Mouse (Mus musculus): ENCODE results near the gene Chchd6. TPM values are rescaled to one million over a fixed set of nuclear protein-coding genes. Genes with fewer than 3 reads are reported as not detected.

Chchd6 gene
- polyA plus RNA-seq, 1 experiment from 2014 or later: 126 TPM

- ATAC-seq: no peak
- 89% methylated on average over 3 of the region's 3 CpGs for WGBS
- Histone ChIP-seq H3K9ac (replicated peaks) (no peak overlapping the region), H3K4me3 (replicated peaks) (no peak overlapping the region), H3K27me3 (no peaks in the 10 kb centered on the region), H3K4me1 (replicated peaks) (peaks cover 13% of the 10 kb centered on the region; the same call in 1 of the 2 replicates), H3K4me2 (replicated peaks) (no peak overlapping the region), H3K9me3 (no peaks in the 10 kb centered on the region), H3K27ac (no peak overlapping the region), H3K36me3 (no peaks in the 10 kb centered on the region)
Measured at GRCm38 (mm10) chr6:89422621-89423020, 172.8 kb downstream of the Chchd6 start.

- no peak for ATAC-seq
- Histone ChIP-seq H3K9me3 (no peaks in the 10 kb centered on the region), H3K27ac (no peak overlapping the region), H3K27me3 (no peaks in the 10 kb centered on the region), H3K4me3 (replicated peaks) (no peak overlapping the region), H3K36me3 (no peaks in the 10 kb centered on the region), H3K4me1 (replicated peaks) (peaks cover 13% of the 10 kb centered on the region; the same call in 1 of the 2 replicates), H3K9ac (replicated peaks) (no peak overlapping the region), H3K4me2 (replicated peaks) (no peak overlapping the region)
- 84% methylated on average over 3 of the region's 3 CpGs for WGBS
Measured at GRCm38 (mm10) chr6:89421922-89422321, 173.5 kb downstream of the Chchd6 start.

GRCm38 (mm10) chr6:89421503-89421902 lies 173.9 kb downstream of the Chchd6 start:
- no peak for ATAC-seq
- WGBS: 88% methylated on average over 6 of the region's 6 CpGs
- Histone ChIP-seq H3K27me3 (no peaks in the 10 kb centered on the region), H3K36me3 (no peaks in the 10 kb centered on the region), H3K4me3 (replicated peaks) (no peak overlapping the region), H3K27ac (no peak overlapping the region), H3K9ac (replicated peaks) (no peak overlapping the region), H3K9me3 (no peaks in the 10 kb centered on the region), H3K4me2 (replicated peaks) (no peak overlapping the region), H3K4me1 (replicated peaks) (peaks cover 13% of the 10 kb centered on the region; the same call in 1 of the 2 replicates)

- Histone ChIP-seq H3K27ac (no peak overlapping the region), H3K4me1 (replicated peaks) (peaks cover 13% of the 10 kb centered on the region; the same call in 1 of the 2 replicates), H3K27me3 (no peaks in the 10 kb centered on the region), H3K4me2 (replicated peaks) (no peak overlapping the region), H3K36me3 (no peaks in the 10 kb centered on the region), H3K4me3 (replicated peaks) (no peak overlapping the region), H3K9ac (replicated peaks) (no peak overlapping the region), H3K9me3 (no peaks in the 10 kb centered on the region)
- no peak for ATAC-seq
- 83% methylated on average over 2 of the region's 2 CpGs for WGBS
Measured at GRCm38 (mm10) chr6:89420756-89421155, 174.7 kb downstream of the Chchd6 start.

GRCm38 (mm10) chr6:89420110-89420509 lies 175.3 kb downstream of the Chchd6 start:
- H3K4me1 ChIP-seq (replicated peaks): peaks cover 13% of the 10 kb centered on the region; the same call in 1 of the 2 replicates
- no peak for ATAC-seq
- no peak overlapping the region for H3K4me2 ChIP-seq (replicated peaks)
- no peak overlapping the region for H3K4me3 ChIP-seq (replicated peaks)
- no peak overlapping the region for H3K9ac ChIP-seq (replicated peaks)
- no peaks in the 10 kb centered on the region for H3K36me3 ChIP-seq
- H3K9me3 ChIP-seq: no peaks in the 10 kb centered on the region
- H3K27me3 ChIP-seq: no peaks in the 10 kb centered on the region
- no peak overlapping the region for H3K27ac ChIP-seq

DNA sequence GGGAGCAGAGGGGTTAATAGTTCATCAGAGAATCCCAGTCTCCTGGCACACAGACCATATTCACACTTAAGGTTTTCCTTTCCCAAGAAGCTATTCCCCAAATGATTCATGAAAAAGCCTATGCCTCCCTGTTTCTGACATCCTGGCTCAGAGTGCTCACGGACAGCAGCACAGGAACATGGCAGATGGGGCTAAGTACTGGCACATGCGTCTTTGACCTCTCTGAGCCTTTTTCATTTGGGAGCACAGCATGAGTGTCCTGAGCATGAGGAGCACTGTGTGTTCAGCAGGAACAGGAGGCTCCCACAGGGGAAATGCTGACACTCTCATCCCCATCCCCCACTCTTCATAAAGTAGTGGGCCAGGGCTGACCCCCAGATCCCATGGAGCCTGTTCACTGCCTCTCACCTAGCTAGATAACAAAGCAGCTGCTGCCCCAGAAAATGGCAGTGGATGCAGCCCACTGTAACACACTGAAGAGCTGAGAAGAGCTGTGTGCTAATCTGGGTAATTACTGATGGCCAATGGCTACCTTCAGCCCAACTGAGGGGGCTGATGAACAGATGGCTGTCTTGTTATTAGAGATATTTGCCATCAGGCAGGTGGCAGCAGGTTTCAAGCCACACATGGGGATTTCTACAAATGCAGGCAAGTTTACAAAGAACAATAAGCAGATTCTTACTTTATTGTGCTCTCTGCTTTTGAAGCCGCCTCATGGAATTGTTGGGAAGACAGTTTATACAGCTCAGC lies 176.2 kb downstream of the Chchd6 start:
- no peak overlapping the region for H3K27ac ChIP-seq
- no peaks in the 10 kb centered on the region for H3K27me3 ChIP-seq
- no peak overlapping the region for H3K4me2 ChIP-seq (replicated peaks)
- H3K4me1 ChIP-seq (replicated peaks): peaks cover 13% of the 10 kb centered on the region; the same call in 1 of the 2 replicates
- peak; percentile 60; the same call in 1 of the 2 replicates for ATAC-seq
- WGBS: 73% methylated on average over 3 of the region's 3 CpGs
- H3K9me3 ChIP-seq: no peaks in the 10 kb centered on the region
- H3K9ac ChIP-seq (replicated peaks): no peak overlapping the region
- no peaks in the 10 kb centered on the region for H3K36me3 ChIP-seq
- no peak overlapping the region for H3K4me3 ChIP-seq (replicated peaks)

- Histone ChIP-seq H3K4me3 (replicated peaks) (no peak overlapping the region), H3K36me3 (no peaks in the 10 kb centered on the region), H3K27me3 (no peaks in the 10 kb centered on the region), H3K9ac (replicated peaks) (no peak overlapping the region), H3K27ac (no peak overlapping the region), H3K9me3 (no peaks in the 10 kb centered on the region), H3K4me1 (replicated peaks) (peaks cover 5% of the 10 kb centered on the region; the same call in 1 of the 2 replicates), H3K4me2 (replicated peaks) (no peak overlapping the region)
- no peak for ATAC-seq
- WGBS: 90% methylated on average over 3 of the region's 3 CpGs
Measured at GRCm38 (mm10) chr6:89416030-89416595, 179.3 kb downstream of the Chchd6 start.

DNA sequence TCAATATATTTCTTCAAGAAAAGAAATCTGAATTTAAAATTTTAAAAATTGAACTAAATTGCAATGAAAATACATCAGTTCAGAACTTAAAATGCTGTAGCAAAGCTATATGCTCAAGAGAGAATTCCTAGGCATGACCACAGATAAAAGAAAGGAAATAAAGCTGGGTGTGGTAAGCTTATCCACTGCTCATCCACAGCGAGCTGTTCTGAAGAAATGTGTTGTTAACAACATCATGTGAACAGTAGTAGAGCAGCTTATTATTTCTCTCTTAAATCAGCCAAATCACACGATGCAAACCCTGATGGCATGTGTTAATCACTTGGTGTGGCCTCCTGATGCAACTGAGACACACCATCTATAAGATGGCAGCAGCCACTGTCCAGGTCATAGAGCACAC lies 180.4 kb downstream of the Chchd6 start:
- ATAC-seq: no peak
- H3K27me3 ChIP-seq: no peaks in the 10 kb centered on the region
- H3K4me3 ChIP-seq (replicated peaks): no peak overlapping the region
- no peaks in the 10 kb centered on the region for H3K9me3 ChIP-seq
- 82% methylated on average over 2 of the region's 2 CpGs for WGBS
- H3K4me2 ChIP-seq (replicated peaks): no peak overlapping the region
- H3K27ac ChIP-seq: no peak overlapping the region
- peaks cover 5% of the 10 kb centered on the region; the same call in 1 of the 2 replicates for H3K4me1 ChIP-seq (replicated peaks)
- no peak overlapping the region for H3K9ac ChIP-seq (replicated peaks)
- H3K36me3 ChIP-seq: no peaks in the 10 kb centered on the region

DNA sequence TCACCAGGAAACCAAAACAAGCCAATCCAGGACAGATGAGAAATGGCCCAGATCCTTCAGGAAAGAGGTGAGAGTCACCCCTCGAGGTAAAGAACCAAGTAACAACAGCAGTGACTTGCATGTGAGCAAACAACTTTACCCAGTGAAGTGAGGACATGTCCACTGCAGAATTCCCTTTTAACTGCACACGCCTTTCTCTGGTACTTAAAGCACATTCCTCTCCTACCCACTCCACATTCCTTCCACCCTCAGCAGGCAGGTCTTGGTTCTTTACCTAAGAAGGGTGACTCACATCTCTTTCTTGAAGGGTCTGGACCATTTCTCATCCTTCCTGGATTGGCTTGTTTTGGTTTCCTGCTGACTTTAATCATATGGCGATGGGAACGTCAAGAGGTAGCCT lies 181.3 kb downstream of the Chchd6 start:
- Histone ChIP-seq H3K4me1 (replicated peaks) (peaks cover 2% of the 10 kb centered on the region; the same call in 1 of the 2 replicates), H3K4me3 (replicated peaks) (no peak overlapping the region), H3K4me2 (replicated peaks) (no peak overlapping the region), H3K36me3 (no peaks in the 10 kb centered on the region), H3K27me3 (no peaks in the 10 kb centered on the region), H3K9me3 (no peaks in the 10 kb centered on the region), H3K27ac (no peak overlapping the region), H3K9ac (replicated peaks) (no peak overlapping the region)
- 89% methylated on average over 4 of the region's 4 CpGs for WGBS
- ATAC-seq: no peak

- H3K4me3 ChIP-seq (replicated peaks): no peak overlapping the region
- H3K4me1 ChIP-seq (replicated peaks): no peaks in the 10 kb centered on the region
- H3K27ac ChIP-seq: no peak overlapping the region
- no peaks in the 10 kb centered on the region for H3K36me3 ChIP-seq
- no peak for ATAC-seq
- no peaks in the 10 kb centered on the region for H3K9me3 ChIP-seq
- no peak overlapping the region for H3K9ac ChIP-seq (replicated peaks)
- H3K4me2 ChIP-seq (replicated peaks): no peak overlapping the region
- H3K27me3 ChIP-seq: no peaks in the 10 kb centered on the region
Measured at GRCm38 (mm10) chr6:89413481-89413884, 182.0 kb downstream of the Chchd6 start.

DNA sequence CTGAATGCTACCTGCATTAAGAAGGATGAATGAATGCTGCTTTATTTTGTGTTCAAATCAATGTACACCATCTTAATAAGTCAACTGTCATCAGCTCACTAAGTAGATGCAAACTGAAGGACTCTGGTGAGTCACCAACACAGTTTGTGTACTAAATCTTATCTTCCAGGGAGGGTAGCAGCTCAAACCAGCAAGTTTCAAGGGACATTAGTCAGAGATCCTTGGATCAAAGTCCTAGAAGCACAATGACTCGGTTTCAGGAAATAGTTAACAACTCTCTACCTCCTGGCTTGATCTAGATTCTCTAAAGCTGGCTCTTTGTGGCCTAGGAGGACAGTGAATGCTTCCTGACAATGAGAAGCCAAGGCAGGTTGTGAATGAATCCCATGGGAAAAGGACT lies 182.9 kb downstream of the Chchd6 start:
- Histone ChIP-seq H3K9me3 (no peaks in the 10 kb centered on the region), H3K4me3 (replicated peaks) (no peak overlapping the region), H3K4me2 (replicated peaks) (no peak overlapping the region), H3K9ac (replicated peaks) (no peak overlapping the region), H3K27me3 (no peaks in the 10 kb centered on the region), H3K27ac (no peak overlapping the region), H3K4me1 (replicated peaks) (peaks cover 4% of the 10 kb centered on the region), H3K36me3 (no peaks in the 10 kb centered on the region)
- ATAC-seq: no peak
- 77% methylated on average over 1 of the region's 1 CpGs for WGBS

DNA sequence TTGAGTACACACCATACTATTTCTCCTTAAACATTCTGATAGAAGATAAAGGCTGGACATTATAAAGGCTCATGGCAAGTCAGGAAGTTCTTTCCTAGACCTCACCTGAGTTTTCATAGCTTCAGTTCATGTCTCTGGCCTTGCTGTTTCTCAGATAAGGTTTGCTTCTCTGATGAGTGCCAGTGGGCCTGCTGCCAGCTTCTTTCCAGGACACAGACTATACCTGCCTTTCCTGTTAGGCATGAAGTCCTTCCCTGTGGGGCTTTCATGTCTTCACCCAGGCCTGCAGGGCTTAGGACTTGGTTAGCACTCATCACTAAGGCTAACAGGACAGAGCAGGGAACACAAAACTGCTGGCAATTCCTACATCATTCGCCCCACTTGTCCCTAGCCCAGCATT lies 186.4 kb downstream of the Chchd6 start:
- ATAC-seq: no peak
- no peak overlapping the region for H3K4me2 ChIP-seq (replicated peaks)
- H3K27me3 ChIP-seq: no peaks in the 10 kb centered on the region; the same call in 1 of the 2 replicates
- no peak overlapping the region for H3K9ac ChIP-seq (replicated peaks)
- H3K9me3 ChIP-seq: no peaks in the 10 kb centered on the region
- peaks cover 10% of the 10 kb centered on the region for H3K4me1 ChIP-seq (replicated peaks)
- no peak overlapping the region for H3K4me3 ChIP-seq (replicated peaks)
- no peaks in the 10 kb centered on the region for H3K36me3 ChIP-seq
- H3K27ac ChIP-seq: no peak overlapping the region
- 96% methylated on average over 1 of the region's 1 CpGs for WGBS
